Mouse (Mus musculus): ENCODE data around the gene Gm572. TPM values are rescaled to one million over a fixed set of nuclear protein-coding genes. Genes with fewer than 3 reads are reported as not detected.

Gene Gm572
- not detected for total RNA-seq (2021)

DNA sequence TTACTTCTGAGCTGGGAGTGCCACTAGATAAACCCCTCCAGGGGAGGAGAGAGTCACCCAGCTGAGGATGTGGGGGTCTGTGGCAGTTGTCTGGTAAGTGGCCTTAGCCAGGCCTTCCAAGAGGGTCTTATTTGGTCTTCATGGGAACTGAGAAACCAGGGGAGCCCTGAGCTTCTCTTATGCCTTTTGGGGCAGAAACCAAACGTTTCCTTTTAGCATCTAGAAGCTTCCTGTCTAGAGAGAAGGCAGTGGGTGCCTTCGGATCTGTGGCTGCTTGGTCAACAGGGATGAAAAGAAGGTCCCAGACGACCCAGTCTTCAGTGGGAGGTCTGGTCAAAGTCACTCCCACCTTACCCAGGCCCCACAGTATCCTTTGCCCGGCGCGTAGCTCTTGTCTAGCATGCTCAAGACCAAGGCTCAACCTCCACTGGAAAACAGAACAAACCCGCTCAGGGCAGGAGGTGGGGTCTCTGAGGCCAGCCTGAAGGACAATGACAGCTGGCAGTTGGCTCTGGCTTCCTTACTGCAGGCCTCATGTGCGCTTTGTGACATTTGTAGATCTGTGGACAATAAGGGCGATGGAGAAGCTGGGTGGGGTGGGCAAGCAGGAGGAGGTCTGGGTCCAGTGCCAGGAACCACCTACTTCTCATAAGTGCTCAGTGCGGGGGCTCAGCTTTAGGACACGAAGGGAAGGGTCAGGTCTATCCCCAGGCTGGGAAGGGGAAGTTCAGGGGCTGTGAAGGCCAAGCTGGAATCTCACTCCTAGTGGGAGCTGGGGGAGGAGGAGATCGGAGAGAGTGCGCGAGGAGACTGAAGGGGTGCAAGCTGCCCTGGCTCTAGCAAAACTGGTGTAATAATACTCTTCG, at the start of gene Gm572:
Gm572 (plus strand) TSS at position 27 of the 866 bp plus-strand sequence.
- no peak for DNase-seq (ENCODE audit: extremely low spot score in 1 of 2, low spot score in 1 of 2)

DNA sequence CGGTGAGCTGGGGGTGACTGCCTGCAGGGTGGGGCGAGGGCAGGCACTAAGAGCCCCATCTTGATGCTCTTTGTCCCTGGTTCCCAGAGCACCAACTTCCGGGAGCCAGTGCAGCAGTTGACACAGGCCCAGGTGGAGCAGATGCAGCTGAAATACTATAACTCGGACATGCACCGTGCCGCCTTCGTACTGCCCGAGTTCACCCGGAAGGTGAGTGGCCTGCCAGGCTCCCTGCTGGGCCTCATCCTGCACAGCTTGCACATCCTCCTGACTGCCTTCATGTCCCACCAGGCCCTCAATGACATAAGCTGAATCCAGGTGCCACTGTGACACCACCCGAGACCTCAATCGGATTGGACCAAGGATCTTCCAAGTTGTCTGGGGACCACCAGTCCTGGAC, 49.1 kb upstream of the Gm572 start:
- no peak for DNase-seq (ENCODE audit: extremely low spot score in 1 of 2, low spot score in 1 of 2)

DNA sequence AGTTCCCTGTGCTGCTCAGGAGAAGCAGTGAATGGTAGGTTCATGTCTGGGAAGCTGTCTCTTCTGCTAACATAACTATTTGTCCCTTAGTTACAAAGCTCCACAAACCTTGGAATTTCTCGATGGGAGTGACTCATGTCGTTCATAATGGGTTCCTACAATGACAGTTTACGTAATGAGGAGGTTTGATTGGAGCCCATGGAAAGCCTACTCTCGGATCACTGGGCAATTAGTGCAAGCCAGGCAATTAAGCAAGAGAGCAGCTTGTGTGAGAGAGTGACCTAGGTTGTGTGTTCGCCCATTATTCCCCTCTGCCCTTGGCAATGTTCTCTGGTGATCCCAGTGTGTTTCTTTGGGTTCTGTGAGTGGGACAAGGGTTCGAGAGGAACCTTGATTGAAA, 47.2 kb upstream of the Gm572 start:
- no peak for DNase-seq (ENCODE audit: extremely low spot score in 1 of 2, low spot score in 1 of 2)

- DNase-seq (ENCODE audit: extremely low spot score in 1 of 2, low spot score in 1 of 2) = no peak
Observed at GRCm38 (mm10) chr4:148596731-148597130, 46.4 kb upstream of the Gm572 start.

- no peak for DNase-seq (ENCODE audit: extremely low spot score in 1 of 2, low spot score in 1 of 2)
Observed at GRCm38 (mm10) chr4:148598826-148599225, 44.3 kb upstream of the Gm572 start.

DNA sequence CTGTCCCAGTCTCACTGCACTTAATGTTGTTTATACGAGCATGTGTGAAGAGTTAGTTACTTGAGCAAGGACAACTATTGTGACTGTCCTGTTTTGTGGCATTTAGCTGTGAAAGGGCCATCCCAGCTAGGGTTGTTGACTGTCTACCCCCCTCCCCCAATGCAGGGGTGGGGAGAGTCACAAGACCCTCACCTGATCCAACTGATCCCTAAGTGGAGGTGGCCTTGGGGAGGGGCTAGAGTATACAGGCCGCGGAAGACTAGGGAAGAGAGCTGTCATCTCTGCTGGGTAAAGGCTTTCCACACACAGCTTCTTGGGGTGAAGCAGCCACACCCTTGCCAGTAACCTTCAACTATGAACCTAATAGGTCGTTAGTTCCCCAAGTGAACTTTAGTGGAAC, 42.8 kb upstream of the Gm572 start:
- no peak for DNase-seq (ENCODE audit: extremely low spot score in 1 of 2, low spot score in 1 of 2)

GRCm38 (mm10) chr4:148601871-148602270, 41.2 kb upstream of the Gm572 start:
- no peak for DNase-seq (ENCODE audit: extremely low spot score in 1 of 2, low spot score in 1 of 2)

DNA sequence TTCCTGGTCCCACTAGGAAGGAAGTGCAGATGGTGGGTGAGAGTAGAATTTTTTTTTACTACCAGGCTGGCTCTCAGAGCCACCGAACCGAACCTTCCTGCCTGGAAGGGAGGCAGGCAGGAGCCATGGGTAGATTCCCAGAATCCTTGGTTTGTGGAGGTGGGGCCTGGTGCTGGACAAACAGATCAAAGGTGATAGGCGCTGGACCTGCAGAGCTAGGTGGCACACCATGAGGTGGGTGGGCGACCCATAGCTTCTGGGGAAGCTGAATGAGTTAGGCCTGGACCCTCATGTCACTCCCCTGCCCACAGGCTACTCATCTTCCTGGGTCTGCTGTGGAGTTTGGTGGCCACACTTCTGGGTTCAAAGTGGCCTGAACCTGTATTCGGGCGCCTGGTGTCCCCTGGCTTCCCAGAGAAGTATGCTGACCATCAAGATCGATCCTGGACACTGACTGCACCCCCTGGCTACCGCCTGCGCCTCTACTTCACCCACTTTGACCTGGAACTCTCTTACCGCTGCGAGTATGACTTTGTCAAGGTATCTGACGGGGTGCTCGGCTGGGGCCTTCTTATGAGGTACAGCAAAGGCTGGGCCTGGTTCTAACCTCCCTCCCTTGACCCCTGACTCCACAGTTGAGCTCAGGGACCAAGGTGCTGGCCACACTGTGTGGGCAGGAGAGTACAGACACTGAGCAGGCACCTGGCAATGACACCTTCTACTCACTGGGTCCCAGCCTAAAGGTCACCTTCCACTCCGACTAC, 40.6 kb upstream of the Gm572 start, which contains the start of gene Masp2:
Masp2 (plus strand) TSS at position 198 of the 764 bp plus-strand sequence.
- DNase-seq (ENCODE audit: extremely low spot score in 1 of 2, low spot score in 1 of 2) = no peak

DNA sequence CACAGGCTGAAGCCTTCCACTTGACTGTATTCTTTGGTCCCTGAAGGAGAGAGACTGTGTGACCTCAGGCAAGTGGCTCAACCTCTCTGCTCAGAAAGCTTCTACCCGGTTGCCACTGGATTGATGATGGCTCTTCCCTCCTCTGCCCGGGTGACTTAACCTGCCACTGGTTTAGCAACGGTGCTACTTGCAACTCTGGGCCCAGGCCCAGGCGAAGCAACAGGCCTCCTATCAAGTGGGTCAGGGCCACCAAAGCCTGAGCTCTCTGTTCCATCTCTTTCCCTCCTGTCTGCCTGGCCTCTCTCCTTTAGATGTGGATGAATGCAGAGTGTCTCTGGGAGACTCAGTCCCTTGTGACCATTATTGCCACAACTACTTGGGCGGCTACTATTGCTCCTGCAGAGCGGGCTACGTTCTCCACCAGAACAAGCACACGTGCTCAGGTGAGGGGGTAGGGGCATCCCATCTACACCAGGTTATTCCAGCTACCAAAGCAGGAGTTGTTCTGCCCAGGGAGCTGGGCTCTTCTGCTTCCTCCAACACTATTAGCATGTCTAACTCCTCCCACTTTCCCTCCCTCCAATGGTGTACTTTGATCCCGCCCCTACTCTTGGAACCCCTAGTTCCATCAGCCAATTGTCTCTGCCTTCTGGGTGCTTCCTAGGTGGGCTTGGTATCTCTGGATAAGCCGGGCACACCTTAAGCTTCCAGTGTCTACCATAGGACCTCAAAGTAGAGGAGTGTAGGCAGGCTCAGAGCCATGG, 39.6 kb upstream of the Gm572 start:
- DNase-seq (ENCODE audit: extremely low spot score in 1 of 2, low spot score in 1 of 2) = no peak

DNA sequence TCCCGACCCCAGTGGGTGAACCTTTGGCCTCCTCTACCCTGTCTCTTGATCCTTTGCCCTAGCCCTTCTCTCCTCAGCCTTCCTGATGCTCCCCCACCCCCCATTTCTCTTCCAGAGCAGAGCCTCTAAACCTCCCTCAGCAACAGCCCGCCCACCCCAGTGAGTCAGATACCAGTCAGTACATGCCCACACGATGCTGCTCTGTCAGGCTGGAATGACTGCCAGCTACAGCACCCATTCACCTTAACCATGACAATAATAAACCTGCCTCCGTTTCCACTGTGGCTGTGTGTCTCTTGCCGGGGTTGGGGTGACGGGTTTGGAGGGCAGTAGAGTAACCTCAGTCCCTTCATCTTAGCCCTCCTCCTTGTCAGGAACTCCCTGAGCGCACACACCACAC, 39.0 kb upstream of the Gm572 start:
- peak in 1 of 2 experiments; percentile 37 for DNase-seq (ENCODE audit: extremely low spot score in 1 of 2, low spot score in 1 of 2)

GRCm38 (mm10) chr4:148604541-148605165, 38.5 kb upstream of the Gm572 start:
- DNase-seq (ENCODE audit: extremely low spot score in 1 of 2, low spot score in 1 of 2) = peak; percentile 36 to 68

DNA sequence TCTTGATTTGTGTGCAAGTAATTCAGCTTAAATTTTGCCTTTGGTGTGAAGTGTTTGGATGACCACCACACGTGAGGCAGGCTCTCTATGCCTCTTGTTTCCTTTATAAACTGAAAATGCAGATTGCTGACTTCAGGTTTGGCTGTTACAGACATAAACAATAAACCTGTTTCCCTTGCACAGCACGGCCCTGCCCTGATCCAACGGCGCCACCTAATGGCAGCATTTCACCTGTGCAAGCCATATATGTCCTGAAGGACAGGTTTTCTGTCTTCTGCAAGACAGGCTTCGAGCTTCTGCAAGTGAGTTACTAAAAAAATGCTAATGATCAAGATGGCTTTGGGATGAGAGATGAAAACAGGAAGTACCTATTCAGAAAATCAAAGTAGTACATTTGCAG, 35.4 kb upstream of the Gm572 start:
- DNase-seq (ENCODE audit: extremely low spot score in 1 of 2, low spot score in 1 of 2) = peak; percentile 63 to 90

GRCm38 (mm10) chr4:148609805-148610204, 33.3 kb upstream of the Gm572 start:
- DNase-seq (ENCODE audit: extremely low spot score in 1 of 2, low spot score in 1 of 2) = no peak

- DNase-seq (ENCODE audit: extremely low spot score in 1 of 2, low spot score in 1 of 2) = no peak
Observed at GRCm38 (mm10) chr4:148610631-148611364, 32.3 kb upstream of the Gm572 start.

DNA sequence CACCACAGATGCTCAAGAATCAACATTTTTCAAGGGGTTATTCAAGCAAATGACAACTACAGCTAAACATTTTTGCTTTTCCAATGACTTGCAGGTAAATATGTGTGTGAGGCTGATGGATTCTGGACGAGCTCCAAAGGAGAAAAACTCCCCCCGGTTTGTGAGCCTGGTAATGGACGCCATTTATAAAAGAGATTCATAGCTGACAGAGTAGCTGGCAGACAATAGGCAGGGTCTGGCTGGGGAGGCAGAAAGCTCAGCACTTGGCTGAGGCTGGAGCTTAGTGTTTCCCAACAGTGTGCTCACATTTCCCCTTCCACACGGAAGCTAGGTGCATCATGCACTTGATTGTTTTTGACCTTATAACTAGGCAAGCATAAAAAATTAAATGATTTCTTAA, 30.6 kb upstream of the Gm572 start:
- no peak for DNase-seq (ENCODE audit: extremely low spot score in 1 of 2, low spot score in 1 of 2)

DNA sequence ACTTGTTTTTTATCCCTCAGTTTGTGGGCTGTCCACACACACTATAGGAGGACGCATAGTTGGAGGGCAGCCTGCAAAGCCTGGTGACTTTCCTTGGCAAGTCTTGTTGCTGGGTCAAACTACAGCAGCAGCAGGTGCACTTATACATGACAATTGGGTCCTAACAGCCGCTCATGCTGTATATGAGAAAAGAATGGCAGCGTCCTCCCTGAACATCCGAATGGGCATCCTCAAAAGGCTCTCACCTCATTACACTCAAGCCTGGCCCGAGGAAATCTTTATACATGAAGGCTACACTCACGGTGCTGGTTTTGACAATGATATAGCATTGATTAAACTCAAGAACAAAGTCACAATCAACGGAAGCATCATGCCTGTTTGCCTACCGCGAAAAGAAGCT, 29.4 kb upstream of the Gm572 start:
- DNase-seq (ENCODE audit: extremely low spot score in 1 of 2, low spot score in 1 of 2) = no peak

- DNase-seq (ENCODE audit: extremely low spot score in 1 of 2, low spot score in 1 of 2) = no peak
Observed at GRCm38 (mm10) chr4:148619805-148620204, 23.3 kb upstream of the Gm572 start.

DNA sequence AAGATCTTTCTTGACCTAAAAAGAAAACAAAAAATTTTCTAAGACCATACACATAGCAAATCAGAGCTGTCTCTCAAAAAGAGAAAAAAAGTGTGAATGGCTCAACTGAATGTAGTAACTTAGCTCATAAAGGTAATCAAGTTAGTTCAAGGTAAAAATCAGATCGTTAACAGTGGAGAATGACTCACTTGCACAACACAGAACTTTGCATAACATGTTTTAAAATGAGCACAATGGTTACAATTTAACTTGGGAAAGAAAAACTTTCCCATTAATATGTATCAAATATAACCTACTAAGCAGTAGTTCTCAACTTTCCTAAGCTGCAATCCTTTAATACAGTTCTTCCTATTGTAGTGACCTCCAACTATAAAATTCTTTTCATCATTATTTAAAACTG, 22.4 kb upstream of the Gm572 start:
- no peak for DNase-seq (ENCODE audit: extremely low spot score in 1 of 2, low spot score in 1 of 2)

DNA sequence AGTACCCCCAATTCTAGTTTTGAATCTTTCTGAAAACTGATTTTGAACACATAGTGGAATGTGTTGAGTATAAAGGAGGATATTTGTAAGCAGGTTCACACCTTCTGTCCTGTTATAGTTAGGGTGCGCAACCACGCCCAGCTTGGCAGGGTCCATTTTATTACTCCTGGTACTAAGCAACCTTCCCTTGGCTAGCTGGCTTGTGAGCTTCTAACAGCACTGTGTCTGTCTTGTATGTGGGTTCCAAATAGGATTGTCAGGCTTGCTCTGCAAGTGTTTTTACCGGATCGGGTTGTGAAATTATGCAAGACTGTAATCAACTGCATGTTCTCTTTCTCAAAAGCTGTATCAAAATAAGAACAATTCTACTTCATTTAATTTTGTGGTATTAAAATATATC, 20.6 kb upstream of the Gm572 start:
- DNase-seq (ENCODE audit: extremely low spot score in 1 of 2, low spot score in 1 of 2) = no peak

GRCm38 (mm10) chr4:148623609-148624008, 19.5 kb upstream of the Gm572 start:
- DNase-seq (ENCODE audit: extremely low spot score in 1 of 2, low spot score in 1 of 2) = no peak

Data from layer of hippocampus, postnatal 25 days (tissue).